Mouse (Mus musculus) myocyte (in vitro differentiated cells): ENCODE results near the gene Gm10190. TPM values are rescaled to one million over a fixed set of nuclear protein-coding genes. Genes with fewer than 3 reads are reported as not detected.

ENCODE experiments used
- H3K27me3 ChIP-seq: one replicate; pipeline ENCODE4 v1.6.1; 2011; ENCODE audit not compliant: control insufficient read depth, insufficient read depth, insufficient read length
- H3K36me3 ChIP-seq: one replicate; pipeline ENCODE4 v1.6.1; 2011; ENCODE audit not compliant: control insufficient read depth, insufficient read depth
- H3K4me2 ChIP-seq: one replicate; pipeline ENCODE4 v1.6.1; 2011; ENCODE audit warnings: low read depth, control low read depth
- H3K4me3 ChIP-seq: one replicate; pipeline ENCODE4 v1.5.1; 2011; ENCODE audit warnings: mild to moderate bottlenecking, control low read depth, moderate library complexity
- H3K79me2 ChIP-seq: one replicate; pipeline ENCODE4 v1.6.1; 2011; ENCODE audit not compliant: control insufficient read depth, insufficient read depth
- H3ac ChIP-seq: one replicate; pipeline ENCODE4 v1.6.1; 2011; ENCODE audit not compliant: control insufficient read depth, insufficient read length
- CEBPB ChIP-seq: IDR thresholded peaks from 2 replicates; pipeline ENCODE4 v1.6.1; 2011; ENCODE audit warnings: mild to moderate bottlenecking, moderate library complexity; ENCODE audit not compliant: poor library complexity, insufficient read depth, severe bottlenecking
- E2F4 ChIP-seq: IDR thresholded peaks from one replicate; pipeline ENCODE4 v1.6.1; 2011; ENCODE audit warnings: mild to moderate bottlenecking, control low read depth, moderate library complexity; ENCODE audit not compliant: insufficient read depth
- MAX ChIP-seq: IDR thresholded peaks from one replicate; pipeline ENCODE4 v1.6.1; 2011; ENCODE audit warnings: low read depth, mild to moderate bottlenecking, control low read depth
- MYOD1 ChIP-seq, 3 experiments: IDR thresholded peaks; one replicate each; pipeline ENCODE4 v1.6.1; 2011; ENCODE audit warnings: control low read depth in 2 of 3, low read depth in 2 of 3, mild to moderate bottlenecking in 2 of 3, moderate library complexity in 1 of 3; ENCODE audit not compliant: insufficient read length in 2 of 3, control insufficient read depth in 1 of 3
- MYOG ChIP-seq, 3 experiments: IDR thresholded peaks; one replicate each; pipeline ENCODE4 v1.6.1; 2011; ENCODE audit warnings: control low read depth in 2 of 3, low read depth in 2 of 3, mild to moderate bottlenecking in 2 of 3; ENCODE audit not compliant: insufficient read length in 2 of 3, control insufficient read depth in 1 of 3, insufficient read depth in 1 of 3
- POLR2A ChIP-seq: IDR thresholded peaks from one replicate; pipeline ENCODE4 v1.6.1; 2011; ENCODE audit warnings: low read depth, mild to moderate bottlenecking, control low read depth, moderate library complexity; ENCODE audit not compliant: insufficient read length
- POLR2AphosphoS2 ChIP-seq: IDR thresholded peaks from one replicate; pipeline ENCODE4 v1.6.1; 2011; ENCODE audit warnings: low read depth, control low read depth; ENCODE audit not compliant: insufficient read length
- REST ChIP-seq: IDR thresholded peaks from one replicate; pipeline ENCODE4 v1.6.1; 2011; ENCODE audit warnings: mild to moderate bottlenecking, control low read depth, moderate library complexity; ENCODE audit not compliant: insufficient read depth, insufficient read length
- SRF ChIP-seq: IDR thresholded peaks from one replicate; pipeline ENCODE4 v1.6.1; 2011; ENCODE audit warnings: low read depth; ENCODE audit not compliant: control insufficient read depth, insufficient read length
- TCF12 ChIP-seq: IDR thresholded peaks from one replicate; pipeline ENCODE4 v1.6.1; 2011; ENCODE audit warnings: mild to moderate bottlenecking, control low read depth; ENCODE audit not compliant: poor library complexity, insufficient read depth, severe bottlenecking
- TCF3 ChIP-seq: IDR thresholded peaks from one replicate; pipeline ENCODE4 v1.6.1; 2011; ENCODE audit warnings: low read depth, control low read depth; ENCODE audit not compliant: insufficient read length
- USF1 ChIP-seq: IDR thresholded peaks from one replicate; pipeline ENCODE4 v1.6.1; 2011; ENCODE audit warnings: low read depth, mild to moderate bottlenecking, control low read depth, moderate library complexity
- polyA plus RNA-seq: library from polyadenylated mRNA; unstranded; fragments of >200 nt; fragmentation: generic; extraction: Trizol; gene quantifications from one replicate; pipeline ENCODE4 v1.2.1, GENCODE M21; 2012; ENCODE audit warnings: missing spikeins

Gene Gm10190
- not detected for polyA plus RNA-seq

DNA sequence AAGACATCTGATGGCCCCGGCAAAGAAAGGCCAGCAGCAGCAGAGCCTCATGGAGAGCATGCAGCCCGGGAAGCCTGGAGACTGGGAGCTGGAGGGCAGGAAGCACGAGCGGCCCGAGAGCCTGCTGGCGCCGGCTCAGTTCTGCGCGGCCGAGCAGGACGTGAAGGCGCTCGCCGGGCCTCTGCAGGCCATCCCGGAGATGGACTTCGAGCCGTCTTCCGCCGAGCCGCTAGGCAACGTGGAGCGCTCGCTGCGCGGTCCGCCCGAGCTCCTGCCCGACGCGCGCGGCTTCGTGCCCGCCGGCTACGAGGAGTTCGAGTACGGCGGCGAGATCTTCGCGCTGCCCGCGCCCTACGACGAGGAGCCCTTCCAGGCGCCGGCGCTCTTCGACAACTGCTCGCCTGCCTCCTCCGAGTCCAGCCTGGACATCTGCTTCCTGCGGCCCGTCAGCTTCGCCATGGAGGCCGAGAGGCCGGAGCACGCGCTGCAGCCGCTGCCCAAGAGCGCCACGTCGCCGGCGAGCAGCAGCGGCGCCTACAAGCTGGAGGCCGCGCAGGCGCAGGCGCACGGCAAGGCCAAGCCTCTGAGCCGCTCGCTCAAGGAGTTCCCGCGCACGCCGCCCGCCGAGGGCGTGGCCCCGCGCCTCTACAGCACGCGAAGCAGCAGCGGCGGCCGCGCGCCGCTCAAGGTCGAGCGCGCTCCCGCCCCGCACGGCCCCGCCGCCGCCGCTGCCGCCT is at the start of gene Gm10190:
Gm10190 (minus strand) TSS at position 553 of the 737 bp plus-strand sequence.
- H3K36me3 ChIP-seq = no peaks in the 10 kb centered on the region
- H3K27me3 ChIP-seq = peaks cover 9% of the 10 kb centered on the region
- H3K4me2 ChIP-seq = no peak within 1 kb of the TSS
- H3K4me3 ChIP-seq = no peak within 1 kb of the TSS
- H3K79me2 ChIP-seq = no peaks in the 10 kb centered on the region
- H3ac ChIP-seq = no peak within 1 kb of the TSS
- no peak for TF ChIP-seq REST
- no peak for TF ChIP-seq CEBPB
- TF ChIP-seq MYOG (IDR thresholded peaks at IDR 0.05; ENCODE audit: control insufficient read depth in 1 of 3, insufficient read depth in 1 of 3, insufficient read length in 2 of 3, low read depth in 2 of 3) = no peak
- no peak for TF ChIP-seq POLR2AphosphoS2
- no peak for TF ChIP-seq USF1
- TF ChIP-seq TCF12 = no peak
- no peak for TF ChIP-seq E2F4
- TF ChIP-seq MAX = no peak
- TF ChIP-seq POLR2A = no peak
- TF ChIP-seq SRF = no peak

DNA sequence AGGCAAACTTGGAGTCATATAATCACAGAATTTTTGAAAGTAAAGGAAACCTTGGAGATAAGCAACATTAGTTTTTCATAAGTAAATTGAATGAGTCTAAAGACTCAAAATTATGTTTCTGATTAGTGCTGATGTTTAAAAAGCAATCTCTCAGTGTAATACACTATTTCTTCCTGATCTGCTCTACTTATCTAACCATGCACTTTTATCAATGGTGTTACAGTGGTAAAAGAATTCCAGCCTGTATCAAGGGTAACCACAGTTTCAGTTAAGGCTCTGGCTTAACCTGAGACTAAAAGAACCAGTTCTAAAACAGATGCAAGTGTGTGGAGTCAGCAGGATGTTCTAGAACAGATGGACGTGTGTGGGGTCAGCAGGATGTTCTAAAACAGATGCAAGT is 47.7 kb upstream of the Gm10190 start:
- H3K4me2 ChIP-seq = no peak overlapping the region
- H3K27me3 ChIP-seq = no peaks in the 10 kb centered on the region
- peaks cover 36% of the 10 kb centered on the region for H3K36me3 ChIP-seq
- no peaks in the 10 kb centered on the region for H3K79me2 ChIP-seq
- TF ChIP-seq TCF3 (no peak), POLR2AphosphoS2 (no peak), E2F4 (no peak), MYOD1 (IDR thresholded peaks at IDR 0.05; ENCODE audit: control insufficient read depth in 1 of 3, insufficient read length in 2 of 3, low read depth in 2 of 3) (no peak), USF1 (no peak), MYOG (IDR thresholded peaks at IDR 0.05; ENCODE audit: control insufficient read depth in 1 of 3, insufficient read depth in 1 of 3, insufficient read length in 2 of 3, low read depth in 2 of 3) (no peak), TCF12 (no peak), CEBPB (no peak)
- no peak overlapping the region for H3K4me3 ChIP-seq
- no peak overlapping the region for H3ac ChIP-seq

DNA sequence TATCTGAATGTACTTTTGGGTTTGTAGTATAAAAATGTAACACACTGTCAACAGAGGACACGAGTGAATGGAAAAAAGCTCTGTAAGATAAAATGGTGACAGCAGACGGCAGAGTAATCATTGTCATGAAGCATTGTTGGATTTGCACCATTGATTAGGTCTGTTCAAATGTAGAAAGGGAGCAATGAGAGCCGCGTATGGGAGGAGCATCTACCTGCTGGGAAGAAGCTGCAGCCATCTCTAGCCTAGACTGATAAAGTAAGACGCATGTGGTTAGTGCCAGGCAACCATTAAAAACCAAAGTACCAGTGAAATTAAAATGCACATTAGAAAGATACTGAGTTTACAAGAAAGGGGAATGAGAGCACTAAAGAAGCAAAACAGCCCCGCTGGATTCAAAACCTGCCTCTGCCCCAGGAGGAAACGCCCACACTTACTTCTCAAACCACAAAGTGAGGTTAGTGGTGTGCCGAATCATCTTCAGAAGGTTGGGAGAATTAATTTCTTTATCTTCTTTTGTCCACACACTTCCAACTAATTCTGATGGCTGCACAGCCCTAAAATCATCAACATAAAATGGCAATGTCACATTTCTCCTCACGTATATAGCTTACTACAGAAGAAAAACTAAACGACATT is 45.4 kb upstream of the Gm10190 start:
- peaks cover 47% of the 10 kb centered on the region for H3K36me3 ChIP-seq
- H3K79me2 ChIP-seq = no peaks in the 10 kb centered on the region
- H3ac ChIP-seq = no peak overlapping the region
- TF ChIP-seq USF1 (no peak), POLR2AphosphoS2 (no peak)
- H3K4me3 ChIP-seq = no peak overlapping the region
- H3K4me2 ChIP-seq = no peak overlapping the region
- no peaks in the 10 kb centered on the region for H3K27me3 ChIP-seq

DNA sequence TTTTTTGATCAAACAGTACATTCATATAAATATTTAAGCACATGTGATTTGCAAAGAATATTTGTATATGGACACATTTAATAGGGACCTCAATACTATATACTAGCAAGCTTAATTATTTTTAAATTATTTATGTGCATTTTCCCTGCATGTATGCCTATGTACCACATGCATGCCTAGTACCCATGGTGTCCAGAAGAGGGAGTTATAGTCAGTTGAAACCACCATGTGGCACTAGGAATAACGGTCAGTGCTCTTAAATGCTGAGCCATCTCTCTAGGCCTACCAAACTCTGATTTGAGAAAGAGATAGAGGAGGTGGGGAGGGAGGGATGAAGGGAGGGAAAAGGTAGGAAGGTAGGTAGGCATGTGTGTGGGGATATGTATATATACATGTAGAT is 37.8 kb upstream of the Gm10190 start:
- TF ChIP-seq POLR2A = no peak
- TF ChIP-seq REST = no peak
- TF ChIP-seq TCF3 = no peak
- TF ChIP-seq MYOD1 (IDR thresholded peaks at IDR 0.05; ENCODE audit: control insufficient read depth in 1 of 3, insufficient read length in 2 of 3, low read depth in 2 of 3) = no peak
- TF ChIP-seq SRF = no peak
- TF ChIP-seq POLR2AphosphoS2 = no peak
- TF ChIP-seq E2F4 = no peak
- TF ChIP-seq MAX = no peak
- no peak for TF ChIP-seq USF1
- no peak for TF ChIP-seq MYOG (IDR thresholded peaks at IDR 0.05; ENCODE audit: control insufficient read depth in 1 of 3, insufficient read depth in 1 of 3, insufficient read length in 2 of 3, low read depth in 2 of 3)
- no peak for TF ChIP-seq CEBPB
- TF ChIP-seq TCF12 = no peak
- Histone ChIP-seq H3ac (no peak overlapping the region), H3K36me3 (peaks cover 59% of the 10 kb centered on the region), H3K27me3 (no peaks in the 10 kb centered on the region), H3K79me2 (no peaks in the 10 kb centered on the region), H3K4me3 (no peak overlapping the region), H3K4me2 (no peak overlapping the region)

DNA sequence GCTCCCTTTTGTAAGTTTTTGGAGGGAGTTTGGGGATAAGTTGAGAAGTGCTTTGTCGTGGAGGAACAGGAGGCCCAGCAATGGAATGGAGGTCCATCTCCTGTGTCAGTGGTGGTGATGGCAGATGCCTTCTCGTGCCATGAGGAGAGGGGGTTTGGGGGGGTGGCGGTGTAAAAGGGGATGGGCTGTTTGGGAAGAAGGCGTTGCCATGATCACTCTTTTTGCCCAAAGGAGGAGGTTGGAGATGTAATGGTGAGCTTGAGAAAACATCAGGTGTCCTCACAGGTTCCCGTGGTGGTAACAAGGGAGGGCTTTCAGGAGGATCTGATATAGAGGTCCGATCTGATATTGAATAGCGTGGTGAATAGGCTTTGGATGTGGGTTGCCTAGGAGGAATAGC is 24.9 kb upstream of the Gm10190 start:
- H3ac ChIP-seq = no peak overlapping the region
- H3K4me3 ChIP-seq = no peak overlapping the region
- H3K36me3 ChIP-seq = peaks cover 36% of the 10 kb centered on the region
- no peaks in the 10 kb centered on the region for H3K79me2 ChIP-seq
- TF ChIP-seq MAX (no peak), E2F4 (no peak), POLR2A (no peak), TCF3 (no peak), REST (no peak), TCF12 (no peak), USF1 (no peak), MYOD1 (IDR thresholded peaks at IDR 0.05; ENCODE audit: control insufficient read depth in 1 of 3, insufficient read length in 2 of 3, low read depth in 2 of 3) (no peak), SRF (no peak), POLR2AphosphoS2 (no peak), MYOG (IDR thresholded peaks at IDR 0.05; ENCODE audit: control insufficient read depth in 1 of 3, insufficient read depth in 1 of 3, insufficient read length in 2 of 3, low read depth in 2 of 3) (no peak), CEBPB (no peak)
- no peaks in the 10 kb centered on the region for H3K27me3 ChIP-seq
- H3K4me2 ChIP-seq = no peak overlapping the region
